Mouse (Mus musculus) thymus, postnatal 4 days (tissue): ENCODE measurements around the gene Mlip.
"Not testable (repeated sequence)": the region's sequence is repeated elsewhere in the genome, so short reads cannot be mapped to it uniquely, and the experiment has no call there.

Experiments used
- DNase-seq: peaks from one replicate; pipeline ENCODE4 v3.0.0; 2021

Mlip gene

GRCm38 (mm10) chr9:77172044-77172443 lies 180.7 kb downstream of the Mlip start:
- DNase-seq, result no peak

DNA sequence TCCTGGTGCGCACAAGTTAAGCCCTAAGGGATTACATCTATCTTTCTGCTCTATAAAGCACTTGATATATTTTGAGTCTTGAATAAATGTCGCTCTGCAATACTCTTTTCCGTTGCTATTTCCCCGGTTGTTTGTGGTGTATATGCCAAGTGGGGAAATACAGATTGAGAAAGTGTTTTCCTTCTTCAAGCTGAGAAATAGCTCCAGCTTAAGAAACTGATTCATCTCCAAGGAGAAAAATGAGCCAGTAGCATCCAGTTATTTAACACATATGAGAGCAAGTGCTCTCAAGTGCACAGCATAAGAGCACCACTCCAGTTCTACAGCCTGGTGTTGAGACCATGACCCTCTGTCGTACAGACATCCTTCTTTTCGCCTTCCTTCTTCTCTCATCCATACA lies 186.9 kb downstream of the Mlip start:
- DNase-seq, result no peak

GRCm38 (mm10) chr9:77161764-77162163 lies 191.0 kb downstream of the Mlip start:
- no peak for DNase-seq

DNA sequence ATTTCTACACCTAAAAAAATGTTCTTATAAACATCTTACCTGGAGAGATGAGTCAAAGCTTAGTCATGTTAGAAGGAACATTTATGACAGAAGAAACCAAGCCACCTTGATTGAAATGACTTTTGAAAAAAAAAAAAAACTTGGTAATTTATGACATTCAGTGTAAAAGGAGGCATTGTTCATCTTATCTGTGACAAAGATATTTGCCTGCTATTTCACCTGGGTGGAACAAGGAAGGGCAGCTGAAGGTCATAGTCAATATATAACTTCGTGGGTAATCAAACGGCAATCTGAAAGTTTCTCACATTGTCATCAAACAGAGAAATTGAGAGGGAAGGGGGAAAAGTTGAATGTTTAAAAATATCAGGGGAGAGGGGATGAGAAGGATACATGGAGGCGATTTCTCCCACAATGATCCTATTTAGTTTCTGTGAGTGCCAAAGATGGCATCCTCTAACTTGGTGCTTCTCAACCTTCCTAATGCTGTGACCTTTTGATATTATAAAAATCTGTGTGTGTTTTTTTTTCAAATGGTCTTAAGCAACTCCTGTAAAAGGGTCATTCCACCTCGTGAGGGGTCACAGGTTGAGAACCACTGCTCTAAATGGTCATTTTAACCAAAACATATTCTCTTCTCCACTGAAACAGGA lies 192.4 kb downstream of the Mlip start:
- DNase-seq, result no peak

DNA sequence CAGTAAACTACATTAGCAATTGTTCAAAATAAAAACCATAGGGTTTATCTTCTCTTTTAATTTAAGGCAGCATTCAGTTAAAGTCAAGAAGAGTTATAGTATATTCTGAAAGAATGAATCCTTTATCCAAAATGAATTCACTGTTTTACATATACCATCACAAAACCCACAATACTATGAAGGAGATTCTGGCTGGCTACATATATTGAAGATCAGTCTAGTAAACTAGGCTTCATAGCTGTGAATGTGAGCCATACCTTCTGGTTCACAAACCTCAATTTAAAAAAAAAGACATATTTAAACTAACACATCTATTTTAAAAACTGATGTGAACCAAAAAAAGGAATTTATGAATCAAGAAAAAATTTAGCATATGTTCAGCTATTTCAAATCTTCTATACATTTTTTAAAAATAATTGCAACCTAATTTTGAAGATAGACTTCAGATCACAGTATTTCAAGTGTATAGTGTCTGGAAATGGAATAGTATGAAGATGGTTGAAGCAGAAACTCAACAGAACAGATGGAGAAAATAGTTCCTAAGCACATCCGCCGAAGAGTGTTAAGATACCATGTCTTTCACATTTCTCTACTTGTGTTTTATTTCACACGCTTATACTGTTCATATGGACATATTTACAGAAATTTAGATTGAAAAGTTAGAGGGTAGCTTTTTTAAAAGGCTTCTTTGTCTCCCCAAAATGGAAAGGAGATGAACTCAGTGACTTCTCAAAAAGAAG lies 204.1 kb downstream of the Mlip start:
- DNase-seq, result no peak

GRCm38 (mm10) chr9:77119735-77120134 lies 233.0 kb downstream of the Mlip start:
- DNase-seq, result no peak

- DNase-seq, result no peak
These were observed 255.9 kb downstream of the Mlip start for GRCm38 (mm10) chr9:77096886-77097285.

DNA sequence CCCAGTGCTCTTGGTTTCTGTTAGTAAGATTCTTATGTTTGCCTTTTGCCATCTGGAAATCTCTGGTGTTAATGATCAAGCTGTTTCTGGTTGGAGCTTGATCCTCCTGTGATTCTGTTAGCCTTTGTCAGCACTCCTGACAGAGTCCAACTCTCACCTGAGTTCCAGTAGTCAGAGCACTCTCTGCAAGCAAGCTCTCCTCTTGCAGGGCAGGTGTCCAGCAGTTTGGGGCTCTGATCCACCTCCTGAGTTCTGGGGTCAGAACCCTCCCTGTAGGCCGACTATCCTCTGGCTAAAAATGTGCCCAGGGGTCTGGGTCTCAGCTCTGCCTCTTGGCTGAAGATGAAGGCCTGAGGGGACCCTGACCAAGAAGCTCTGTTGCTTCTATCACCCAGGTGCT lies 269.5 kb downstream of the Mlip start:
- DNase-seq, result not testable (repeated sequence)

- DNase-seq, result no peak
These were observed 281.1 kb downstream of the Mlip start for GRCm38 (mm10) chr9:77071676-77072075.

DNA sequence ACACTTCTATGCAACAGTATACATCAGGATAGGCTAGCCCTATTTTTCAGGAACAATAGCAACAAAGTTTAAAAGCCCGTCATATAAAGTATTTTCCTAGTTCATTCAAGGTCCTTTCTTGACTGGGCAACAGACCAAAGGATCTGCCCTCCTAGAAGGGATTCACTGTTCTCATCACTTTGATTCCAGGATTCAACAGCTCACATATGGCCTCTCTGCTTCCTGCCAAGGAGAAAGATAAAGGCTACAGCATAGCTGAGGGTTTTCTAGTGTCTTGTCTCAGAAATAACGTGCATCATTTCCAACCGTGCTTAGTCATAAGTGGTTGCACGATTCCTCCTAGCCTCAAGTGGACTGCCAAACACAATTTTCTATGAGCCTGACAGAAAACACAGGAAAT lies 296.2 kb downstream of the Mlip start:
- no peak for DNase-seq

DNA sequence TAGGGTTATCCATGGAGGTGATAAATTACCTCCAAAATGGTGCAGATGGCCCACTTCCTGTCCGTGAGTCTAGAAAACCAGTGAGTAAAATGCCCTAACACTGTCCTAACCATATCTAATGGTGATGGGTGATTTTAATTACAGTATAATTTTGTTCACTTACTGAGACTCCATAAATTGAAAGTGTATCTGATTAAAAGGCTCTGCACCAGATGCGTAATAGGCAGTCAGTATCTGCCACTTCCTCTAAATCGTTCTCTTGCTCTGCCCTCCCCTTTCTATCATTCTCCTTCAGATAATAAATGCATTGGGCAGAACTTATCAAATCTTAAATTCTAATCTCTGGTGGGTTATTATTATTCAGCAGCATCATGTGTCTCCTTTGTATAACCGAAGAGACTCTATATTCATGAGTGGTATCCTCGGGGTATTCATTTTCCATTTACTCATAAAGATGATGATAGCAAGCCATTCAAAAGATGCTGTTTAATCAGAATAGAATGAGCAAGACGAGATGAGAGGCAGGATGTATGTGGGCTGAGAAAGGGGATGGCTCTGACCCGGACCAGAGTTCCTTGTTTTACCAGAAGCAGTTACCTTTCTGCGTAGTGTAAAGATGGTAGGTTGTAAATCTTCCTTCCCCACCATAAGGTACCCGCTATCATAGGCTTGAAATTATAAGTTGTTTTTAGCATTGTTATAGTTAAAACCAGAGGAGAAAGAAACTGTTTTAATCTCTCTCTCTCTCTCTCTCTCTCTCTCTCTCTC lies 298.2 kb downstream of the Mlip start:
- no peak for DNase-seq
